Comparison of ENCODE assay signal across 26 mouse cellular contexts in genomic region chr7:43351154-43351553, GRCm38 (mm10). TPM values are rescaled to one million over a fixed set of nuclear protein-coding genes. Genes with fewer than 3 reads are reported as not detected.
A peak's percentile ranks its signal among the peaks of the same experiment; 100 is the strongest.
DNase-seq lines count a peak whose midpoint lies in the region; ATAC-seq and TF ChIP-seq lines count a peak whose summit lies in the region.
"Had no signal": no experiment of that assay in that cellular context is flagged by ENCODE, and none has a peak within 500 bp of the region (broad histone marks: within the 10 kb centered on the region; RNA-seq: fewer than 3 reads in every experiment).

Gene Siglecf, plus strand, starts transcription at chr7:43351341.

- no peak within 1 kb of the TSS for H3K4me3 ChIP-seq in liver, postnatal 0 days (ENCODE audit: low read depth, low read length)
- H3K4me3 ChIP-seq in midbrain, embryonic 11.5 days (ENCODE audit: low read depth, low read length): no peak within 1 kb of the TSS
- H3K4me3 ChIP-seq: forebrain, embryonic 10.5 days; heart, embryonic 10.5 days; hindbrain, embryonic 15.5 days; midbrain, embryonic 15.5 days; neural tube, embryonic 15.5 days had no signal

- H3K36me3 ChIP-seq in liver, postnatal 0 days (replicated peaks; ENCODE audit: insufficient read depth, low read length): no peaks in the 10 kb centered on the region
- H3K36me3 ChIP-seq in midbrain, embryonic 11.5 days (ENCODE audit: control insufficient read depth, insufficient read depth, low read length): no peaks in the 10 kb centered on the region
- H3K36me3 ChIP-seq: forebrain, embryonic 10.5 days; G1E; heart, embryonic 10.5 days; hindbrain, embryonic 15.5 days; midbrain, embryonic 15.5 days; neural tube, embryonic 15.5 days had no signal

- H3K4me1 ChIP-seq in liver, postnatal 0 days (ENCODE audit: insufficient read depth): peaks cover 18% of the 10 kb centered on the region
- peaks cover 4% of the 10 kb centered on the region; the same call in 1 of the 2 replicates for H3K4me1 ChIP-seq in midbrain, embryonic 11.5 days (ENCODE audit: control insufficient read depth, insufficient read depth, low read length)
- H3K4me1 ChIP-seq: hindbrain, embryonic 15.5 days; midbrain, embryonic 15.5 days; neural tube, embryonic 15.5 days had no signal

- peak; percentile 40 for ATAC-seq in common myeloid progenitor, adult 5-6 weeks (replicated peaks; ENCODE audit: low read depth, poor library complexity, severe bottlenecking)
- ATAC-seq in liver, postnatal 0 days: no peak
- ATAC-seq in neutrophil, adult 5-6 weeks (ENCODE audit: extremely low read depth, insufficient number of reproducible peaks, low FRiP score, poor library complexity, severe bottlenecking): no peak
- ATAC-seq in midbrain, embryonic 11.5 days (ENCODE audit: low FRiP score): no peak
- ATAC-seq: activated CD4-positive, CD25-positive, alpha-beta regulatory T cell, adult 4 months; midbrain, embryonic 15.5 days had no signal

- H3K27me3 ChIP-seq in liver, postnatal 0 days (ENCODE audit: insufficient read depth, low read length): no peaks in the 10 kb centered on the region
- H3K27me3 ChIP-seq in midbrain, embryonic 11.5 days (ENCODE audit: control insufficient read depth, insufficient read depth, low read length): no peaks in the 10 kb centered on the region
- H3K27me3 ChIP-seq: CH12.LX; hindbrain, embryonic 15.5 days; midbrain, embryonic 15.5 days; neural tube, embryonic 15.5 days had no signal

- peak within 1 kb of the TSS; percentile 52; the same call in 1 of the 2 replicates for H3K27ac ChIP-seq in liver, postnatal 0 days (ENCODE audit: low read depth)
- H3K27ac ChIP-seq in midbrain, embryonic 11.5 days (ENCODE audit: low read depth, low read length): no peak within 1 kb of the TSS
- H3K27ac ChIP-seq: forebrain, embryonic 10.5 days; heart, embryonic 10.5 days; hindbrain, embryonic 15.5 days; midbrain, embryonic 15.5 days; neural tube, embryonic 15.5 days had no signal

- no peak for TF ChIP-seq CTCF in liver, postnatal 0 days (IDR thresholded peaks at IDR 0.05; ENCODE audit: low read depth)

- no peak for TF ChIP-seq EP300 in liver, postnatal 0 days (IDR thresholded peaks at IDR 0.05; ENCODE audit: low read depth)

- no peak within 1 kb of the TSS for H3K9ac ChIP-seq in liver, postnatal 0 days (replicated peaks)
- H3K9ac ChIP-seq in midbrain, embryonic 11.5 days (ENCODE audit: low read length): no peak within 1 kb of the TSS
- H3K9ac ChIP-seq: hindbrain, embryonic 15.5 days; midbrain, embryonic 15.5 days; neural tube, embryonic 15.5 days had no signal

- 26% methylated on average over 3 of the region's 3 CpGs for WGBS in liver, postnatal 0 days (ENCODE audit: insufficient replicate concordance)
- WGBS in midbrain, embryonic 11.5 days: 79% methylated on average over 3 of the region's 3 CpGs

- peak; percentile 8 for DNase-seq in lung, postnatal 25 days (ENCODE audit: low spot score)
- DNase-seq in lung, postnatal 14 days: no peak
- no peak for DNase-seq in liver, postnatal 0 days
- no peak for DNase-seq in adrenal gland, postnatal 4 days (ENCODE audit: low spot score in 2 of 2)
- DNase-seq in midbrain, embryonic 11.5 days (ENCODE audit: low spot score, missing footprints): no peak
- no peak for DNase-seq in spleen, adult 12 weeks (ENCODE audit: low spot score)
- DNase-seq: adrenal gland, adult 8-10 months; B cell, adult 2 months; cerebellum, adult 11 months; cerebellum, postnatal 10 days; heart, postnatal 4 days; kidney, adult 9 months; kidney, postnatal 14 days; layer of hippocampus, postnatal 36 days; lung, adult 18-20 months had no signal

- no peak within 1 kb of the TSS for H3K4me2 ChIP-seq in liver, postnatal 0 days (ENCODE audit: low read depth, low read length)
- no peak within 1 kb of the TSS for H3K4me2 ChIP-seq in midbrain, embryonic 11.5 days
- H3K4me2 ChIP-seq: hindbrain, embryonic 15.5 days; midbrain, embryonic 15.5 days; neural tube, embryonic 15.5 days had no signal

- no peaks in the 10 kb centered on the region for H3K9me3 ChIP-seq in liver, postnatal 0 days (ENCODE audit: low read length)
- H3K9me3 ChIP-seq in midbrain, embryonic 11.5 days (ENCODE audit: control insufficient read depth, low read length): no peaks in the 10 kb centered on the region
- H3K9me3 ChIP-seq: forebrain, embryonic 10.5 days; G1E; heart, embryonic 10.5 days; hindbrain, embryonic 15.5 days; midbrain, embryonic 15.5 days; neural tube, embryonic 15.5 days had no signal

RNA-seq across cellular contexts. Expression of gene Siglecf, which starts in this region (rescaled TPM):
- 18.8 and 22.1 TPM in 2 replicates for total RNA-seq in common myeloid progenitor, adult 5-6 weeks (2017)
- 0.71 and 0.96 TPM in 2 replicates for polyA plus RNA-seq in liver, postnatal 0 days (2015; fragmentation: Nextera tagmentation; extraction: Ambion mirVana)
- 27.1 and 32.2 TPM in 2 replicates for total RNA-seq in neutrophil, adult 5-6 weeks (2017)
- under 1 TPM in 1 of 2 experiments, not detected in 1; 0.17 TPM for total RNA-seq in adrenal gland, postnatal 4 days (2021)
- 0.23 and 0.55 TPM in 2 replicates for polyA plus RNA-seq in midbrain, embryonic 11.5 days (2014; fragmentation: Nextera tagmentation; extraction: Ambion mirVana)
- total RNA-seq: adrenal gland, adult 8-10 months; gastrocnemius, adult 18-20 months had no signal
- polyA plus RNA-seq: activated CD4-positive, CD25-positive, alpha-beta regulatory T cell, adult 4 months had no signal

Comparison
In these comparisons a context has a peak if more than half of its experiments do, and no peak if none do; other contexts are left out.
1. RNA of gene Siglecf (total RNA-seq): 27.1 to 32.2 TPM in neutrophil, adult 5-6 weeks and 18.8 to 22.1 TPM in common myeloid progenitor, adult 5-6 weeks; 0.17 TPM in adrenal gland, postnatal 4 days; every median in the first group is over 10 times any median in the second.